Mouse (Mus musculus) MEL (cell line): ENCODE results near the gene Pard3. TPM values are rescaled to one million over a fixed set of nuclear protein-coding genes. Genes with fewer than 3 reads are reported as not detected.

ENCODE experiments used
- DNase-seq: peaks from one replicate; pipeline ENCODE4 v3.0.0; 2011; ENCODE audit warnings: low read depth, low spot score
- H3K27ac ChIP-seq: 2 replicates; pipeline ENCODE4 v1.5.1; 2012; ENCODE audit warnings: low read depth, mild to moderate bottlenecking, control low read depth, low read length, moderate library complexity; ENCODE audit not compliant: control insufficient read depth
- H3K27me3 ChIP-seq, 2 experiments: fragments of 150-350 bp in 1 of 2; sonication (generic) in 1 of 2; 2 replicates each; pipeline ENCODE4 v1.6.1; 2012; ENCODE audit warnings: low read length in 2 of 2, mild to moderate bottlenecking in 2 of 2, improper control_type of control experiment in 1 of 2, moderate library complexity in 1 of 2; ENCODE audit not compliant: insufficient read depth in 2 of 2, control insufficient read depth in 1 of 2
- H3K36me3 ChIP-seq, 2 experiments: 2 replicates each; pipeline ENCODE4 v1.6.1; 2012 to 2014; ENCODE audit warnings: low read length in 2 of 2, improper control_type of control experiment in 1 of 2, inconsistent platforms in 1 of 2, mild to moderate bottlenecking in 1 of 2; ENCODE audit not compliant: insufficient read depth in 2 of 2, control insufficient read depth in 1 of 2
- H3K4me1 ChIP-seq, 2 experiments: fragments of 150-350 bp in 1 of 2; sonication (generic) in 1 of 2; 2 replicates each; pipeline ENCODE4 v1.6.1; 2012; ENCODE audit warnings: low read length in 2 of 2, improper control_type of control experiment in 1 of 2, mild to moderate bottlenecking in 1 of 2; ENCODE audit not compliant: insufficient read depth in 2 of 2, control insufficient read depth in 1 of 2
- H3K4me3 ChIP-seq, 2 experiments: fragments of 150-350 bp in 1 of 2; sonication (generic) in 1 of 2; 2 replicates each; pipeline ENCODE4 v1.5.1; 2012; ENCODE audit warnings: low read depth in 2 of 2, low read length in 2 of 2, mild to moderate bottlenecking in 2 of 2, moderate library complexity in 2 of 2, control low read depth in 1 of 2, improper control_type of control experiment in 1 of 2; ENCODE audit not compliant: control insufficient read depth in 1 of 2, insufficient read depth in 1 of 2
- H3K79me2 ChIP-seq: 2 replicates; pipeline ENCODE4 v1.6.1; 2012; ENCODE audit warnings: mild to moderate bottlenecking, low read length, moderate library complexity; ENCODE audit not compliant: control insufficient read depth, poor library complexity, insufficient read depth
- H3K9ac ChIP-seq: 2 replicates; pipeline ENCODE4 v1.6.1; 2012; ENCODE audit warnings: low read depth, mild to moderate bottlenecking, control low read depth, low read length, moderate library complexity; ENCODE audit not compliant: control insufficient read depth, poor library complexity, severe bottlenecking
- H3K9me3 ChIP-seq: fragments of 150-350 bp; sonication (generic); replicated peaks from 2 replicates; pipeline ENCODE4 v1.6.1; 2012; ENCODE audit warnings: mild to moderate bottlenecking, low read length, improper control_type of control experiment, moderate library complexity; ENCODE audit not compliant: insufficient read depth
- CHD2 ChIP-seq: IDR thresholded peaks from 2 replicates; pipeline ENCODE4 v1.6.1; 2011; ENCODE audit warnings: low read length, improper control_type of control experiment
- CTCF ChIP-seq, 3 experiments: IDR thresholded peaks in 2 of 3; conservative IDR thresholded peaks in 1 of 3; 2 replicates each; pipeline ENCODE4 v1.5.1; 2011 to 2012; ENCODE audit warnings: low read length in 3 of 3, low read depth in 2 of 3, mild to moderate bottlenecking in 2 of 3, improper control_type of control experiment in 1 of 3, inconsistent platforms in 1 of 3, mixed read lengths in 1 of 3, moderate library complexity in 1 of 3; ENCODE audit not compliant: control insufficient read depth in 1 of 3, insufficient read depth in 1 of 3, poor library complexity in 1 of 3, severe bottlenecking in 1 of 3
- E2F4 ChIP-seq: IDR thresholded peaks from 2 replicates; pipeline ENCODE4 v1.6.1; 2011; ENCODE audit warnings: low read depth, low read length, improper control_type of control experiment, borderline replicate concordance
- ELF1 ChIP-seq: IDR thresholded peaks from 2 replicates; pipeline ENCODE4 v1.6.1; 2014; ENCODE audit warnings: low read depth, mild to moderate bottlenecking, inconsistent platforms, low read length, improper control_type of control experiment, moderate library complexity
- EP300 ChIP-seq, 2 experiments: IDR thresholded peaks; 2 replicates each; pipeline ENCODE4 v1.6.1; 2011; ENCODE audit warnings: improper control_type of control experiment in 2 of 2, low read length in 2 of 2, low read depth in 1 of 2, mild to moderate bottlenecking in 1 of 2
- GATA1 ChIP-seq: IDR thresholded peaks from 2 replicates; pipeline ENCODE4 v1.6.1; 2011; ENCODE audit warnings: low read depth, low read length, improper control_type of control experiment
- HCFC1 ChIP-seq: IDR thresholded peaks from 2 replicates; pipeline ENCODE4 v1.6.1; 2012; ENCODE audit warnings: low read depth, mild to moderate bottlenecking, inconsistent platforms, low read length, improper control_type of control experiment, moderate library complexity
- JUND ChIP-seq: IDR thresholded peaks from 2 replicates; pipeline ENCODE4 v1.6.1; 2011; ENCODE audit warnings: low read depth, mild to moderate bottlenecking, improper control_type of control experiment, low read length
- KAT2A ChIP-seq: conservative IDR thresholded peaks from 2 replicates; pipeline ENCODE4 v1.6.1; 2012; ENCODE audit warnings: low read depth, low read length, improper control_type of control experiment, inconsistent platforms
- MAX ChIP-seq: IDR thresholded peaks from 2 replicates; pipeline ENCODE4 v1.6.1; 2011; ENCODE audit warnings: low read length, improper control_type of control experiment
- MEF2A ChIP-seq: IDR thresholded peaks from 2 replicates; pipeline ENCODE4 v1.6.1; 2014; ENCODE audit warnings: low read depth, mild to moderate bottlenecking, inconsistent platforms, low read length, improper control_type of control experiment; ENCODE audit not compliant: poor library complexity, insufficient replicate concordance, severe bottlenecking; ENCODE audit errors: extremely low read depth
- MYB ChIP-seq: IDR thresholded peaks from 2 replicates; pipeline ENCODE4 v1.6.1; 2011; ENCODE audit warnings: mild to moderate bottlenecking, low read depth, low read length, improper control_type of control experiment
- NELFE ChIP-seq: IDR thresholded peaks from 2 replicates; pipeline ENCODE4 v1.6.1; 2011; ENCODE audit warnings: low read depth, low read length, improper control_type of control experiment
- TAL1 ChIP-seq: IDR thresholded peaks from 2 replicates; pipeline ENCODE4 v1.6.1; 2012; ENCODE audit warnings: mild to moderate bottlenecking, inconsistent platforms, low read length, moderate library complexity, mixed read lengths
- TBP ChIP-seq: IDR thresholded peaks from 2 replicates; pipeline ENCODE4 v1.8.0; 2011; ENCODE audit warnings: low read depth, low read length, improper control_type of control experiment
- USF1 ChIP-seq: IDR thresholded peaks from 2 replicates; pipeline ENCODE4 v1.6.1; 2014; ENCODE audit warnings: low read depth, mild to moderate bottlenecking, inconsistent platforms, low read length, improper control_type of control experiment, moderate library complexity
- ZC3H11A ChIP-seq: IDR thresholded peaks from 2 replicates; pipeline ENCODE4 v1.6.1; 2012; ENCODE audit warnings: low read depth, mild to moderate bottlenecking, inconsistent platforms, low read length, improper control_type of control experiment
- polyA plus RNA-seq, 2 experiments: library from polyadenylated mRNA; stranded (reverse) in 1 of 2; unstranded in 1 of 2; fragments of >175 nt in 1 of 2; fragments of >200 nt in 1 of 2; gene quantifications; 2 replicates each; pipeline versions ENCODE4 v1.2.1 to v1.2.4; 2012; ENCODE audit warnings: low replicate concordance in 2 of 2, low read depth in 1 of 2; ENCODE audit not compliant: insufficient read length in 2 of 2, insufficient read depth in 1 of 2, missing spikeins in 1 of 2
- total RNA-seq: library from RNA; depleted of rRNA; stranded (reverse); fragments of 300-350 nt; gene quantifications from 2 replicates; pipeline ENCODE4 v1.2.3, GENCODE M21; 2012

The Pard3 gene
- total and polyA plus RNA-seq, 3 experiments: not detected

GRCm38 (mm10) chr8:127368347-127368746 lies 304.7 kb downstream of the Pard3 start:
- Histone ChIP-seq H3K9ac (no peak overlapping the region), H3K4me1 (no peaks in the 10 kb centered on the region), H3K79me2 (no peaks in the 10 kb centered on the region), H3K27ac (no peak overlapping the region), H3K36me3 (no peaks in the 10 kb centered on the region), H3K9me3 (no peaks in the 10 kb centered on the region), H3K27me3 (no peaks in the 10 kb centered on the region), H3K4me3 (no peak overlapping the region)
- TF ChIP-seq ZC3H11A: no peak
- no peak for TF ChIP-seq ELF1
- no peak for TF ChIP-seq HCFC1
- no peak for TF ChIP-seq EP300 (IDR thresholded peaks at IDR 0.05; ENCODE audit: low read depth in 1 of 2, low read length in 2 of 2)
- no peak for TF ChIP-seq MAX
- TF ChIP-seq NELFE: no peak
- no peak for TF ChIP-seq MYB
- no peak for TF ChIP-seq USF1
- TF ChIP-seq E2F4: no peak
- no peak for TF ChIP-seq CHD2
- TF ChIP-seq GATA1: no peak
- TF ChIP-seq TBP: no peak
- no peak for TF ChIP-seq TAL1
- TF ChIP-seq MEF2A: no peak
- no peak for TF ChIP-seq CTCF (IDR thresholded peaks at IDR 0.05 in 2 of 3, conservative IDR thresholded peaks at IDR 0.05 in 1 of 3; ENCODE audit: control insufficient read depth in 1 of 3, insufficient read depth in 1 of 3, low read depth in 2 of 3, low read length in 3 of 3, poor library complexity in 1 of 3, severe bottlenecking in 1 of 3)
- DNase-seq: no peak

DNA sequence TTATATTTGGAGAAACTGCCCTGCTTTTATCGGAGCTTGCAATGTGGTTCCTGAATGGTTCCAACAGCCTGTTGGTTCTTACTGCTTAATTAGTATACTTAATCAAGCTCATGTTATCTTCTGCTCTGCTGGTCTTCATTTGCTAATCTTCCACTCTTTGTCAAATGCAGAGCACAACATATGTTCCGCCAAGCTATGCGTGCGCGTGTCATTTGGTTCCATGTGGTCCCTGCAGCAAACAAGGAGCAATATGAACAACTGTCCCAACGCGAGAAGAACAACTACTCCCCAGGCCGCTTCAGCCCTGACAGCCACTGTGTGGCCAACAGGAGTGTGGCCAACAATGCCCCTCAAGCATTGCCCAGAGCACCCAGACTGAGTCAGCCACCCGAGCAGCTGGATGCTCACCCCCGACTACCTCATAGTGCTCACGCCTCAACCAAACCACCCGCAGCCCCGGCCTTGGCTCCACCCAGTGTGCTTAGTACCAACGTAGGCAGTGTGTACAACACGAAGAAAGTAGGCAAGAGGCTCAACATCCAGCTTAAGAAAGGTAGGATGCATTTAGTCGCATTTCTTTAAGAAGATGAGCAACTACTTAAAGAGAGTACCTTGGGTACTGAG lies 307.7 kb downstream of the Pard3 start:
- Histone ChIP-seq H3K79me2 (no peaks in the 10 kb centered on the region), H3K4me1 (no peaks in the 10 kb centered on the region), H3K27ac (no peak overlapping the region), H3K27me3 (no peaks in the 10 kb centered on the region), H3K9ac (no peak overlapping the region), H3K36me3 (no peaks in the 10 kb centered on the region), H3K9me3 (no peaks in the 10 kb centered on the region), H3K4me3 (no peak overlapping the region)
- no peak for DNase-seq
- TF ChIP-seq KAT2A: no peak
- TF ChIP-seq ELF1: no peak
- no peak for TF ChIP-seq JUND
- no peak for TF ChIP-seq CTCF (IDR thresholded peaks at IDR 0.05 in 2 of 3, conservative IDR thresholded peaks at IDR 0.05 in 1 of 3; ENCODE audit: control insufficient read depth in 1 of 3, insufficient read depth in 1 of 3, low read depth in 2 of 3, low read length in 3 of 3, poor library complexity in 1 of 3, severe bottlenecking in 1 of 3)
